Comparison of ENCODE assay signal across 28 mouse cellular contexts in genomic region chr6:5199376-5199905, GRCm38 (mm10). TPM values are rescaled to one million over a fixed set of nuclear protein-coding genes. Genes with fewer than 3 reads are reported as not detected.
DNase-seq lines count a peak whose midpoint lies in the region; ATAC-seq lines count a peak whose summit lies in the region.
"Had no signal": no experiment of that assay in that cellular context is flagged by ENCODE, and none has a peak within 500 bp of the region (broad histone marks: within the 10 kb centered on the region; RNA-seq: fewer than 3 reads in every experiment).

No protein-coding gene starts in this region.

- H3K9me3 ChIP-seq in heart, embryonic 11.5 days (replicated peaks; ENCODE audit: control insufficient read depth, low read length) = no peaks in the 10 kb centered on the region
- H3K9me3 ChIP-seq in liver, embryonic 15.5 days (replicated peaks) = no peaks in the 10 kb centered on the region
- H3K9me3 ChIP-seq: heart, embryonic 12.5 days; intestine, embryonic 15.5 days; midbrain, embryonic 12.5 days; neural tube, embryonic 15.5 days had no signal

- no peak overlapping the region for H3K9ac ChIP-seq in heart, embryonic 11.5 days (ENCODE audit: low read depth, low read length)
- no peak overlapping the region for H3K9ac ChIP-seq in liver, embryonic 15.5 days
- H3K9ac ChIP-seq: forebrain, postnatal 0 days; heart, embryonic 12.5 days; intestine, embryonic 15.5 days; limb, embryonic 13.5 days; midbrain, embryonic 12.5 days; neural tube, embryonic 15.5 days had no signal

- H3K36me3 ChIP-seq in heart, embryonic 11.5 days (ENCODE audit: control insufficient read depth, insufficient read depth, low read length) = no peaks in the 10 kb centered on the region
- no peaks in the 10 kb centered on the region for H3K36me3 ChIP-seq in liver, embryonic 15.5 days (replicated peaks)
- H3K36me3 ChIP-seq: heart, embryonic 12.5 days; hindbrain, embryonic 10.5 days; intestine, embryonic 15.5 days; limb, embryonic 13.5 days; midbrain, embryonic 12.5 days; neural tube, embryonic 15.5 days had no signal

- no peak for ATAC-seq in heart, embryonic 11.5 days (replicated peaks; ENCODE audit: insufficient number of reproducible peaks, low FRiP score, low TSS enrichment)
- ATAC-seq in granulocyte monocyte progenitor cell, adult 5-6 weeks (replicated peaks; ENCODE audit: poor library complexity, severe bottlenecking) = peak; percentile 48; the same call in 1 of the 2 replicates
- no peak for ATAC-seq in liver, embryonic 15.5 days (ENCODE audit: insufficient read depth)
- ATAC-seq: CD4-positive, CD25-positive, alpha-beta regulatory T cell, adult 4 months; forebrain, postnatal 0 days; hindbrain, embryonic 16.5 days; intestine, embryonic 15.5 days had no signal

- no peaks in the 10 kb centered on the region for H3K4me1 ChIP-seq in heart, embryonic 11.5 days (ENCODE audit: control insufficient read depth, insufficient read depth, low read length)
- H3K4me1 ChIP-seq in liver, embryonic 15.5 days (replicated peaks) = peaks cover 9% of the 10 kb centered on the region
- H3K4me1 ChIP-seq: heart, embryonic 12.5 days; hindbrain, embryonic 10.5 days; intestine, embryonic 15.5 days; limb, embryonic 13.5 days; midbrain, embryonic 12.5 days; neural tube, embryonic 15.5 days had no signal

- no peak overlapping the region for H3K4me3 ChIP-seq in heart, embryonic 11.5 days (ENCODE audit: low read depth, low read length)
- H3K4me3 ChIP-seq in liver, embryonic 15.5 days (replicated peaks) = no peak overlapping the region
- H3K4me3 ChIP-seq: heart, embryonic 12.5 days; hindbrain, embryonic 10.5 days; intestine, embryonic 15.5 days; layer of hippocampus, adult 2 months; limb, embryonic 13.5 days; midbrain, embryonic 12.5 days; neural tube, embryonic 15.5 days had no signal

- H3K27me3 ChIP-seq in heart, embryonic 11.5 days (ENCODE audit: control insufficient read depth, insufficient read depth, low read length) = no peaks in the 10 kb centered on the region
- no peaks in the 10 kb centered on the region for H3K27me3 ChIP-seq in liver, embryonic 15.5 days
- H3K27me3 ChIP-seq: intestine, embryonic 15.5 days; limb, embryonic 13.5 days; midbrain, embryonic 12.5 days; neural tube, embryonic 15.5 days had no signal

- H3K4me2 ChIP-seq in heart, embryonic 11.5 days = no peak overlapping the region
- no peak overlapping the region for H3K4me2 ChIP-seq in liver, embryonic 15.5 days
- H3K4me2 ChIP-seq: heart, embryonic 12.5 days; intestine, embryonic 15.5 days; limb, embryonic 13.5 days; midbrain, embryonic 12.5 days; neural tube, embryonic 15.5 days had no signal

- DNase-seq in heart, adult 11 months = peak; percentile 82
- no peak for DNase-seq in left cerebral cortex, adult 8-10 months (ENCODE audit: low spot score in 2 of 2)
- DNase-seq in cerebellum, postnatal 25 days = no peak
- DNase-seq in ovary, postnatal 14 days (ENCODE audit: low spot score) = no peak
- DNase-seq: cerebellum, adult 2 months; cerebellum, postnatal 36 days; forebrain, postnatal 0 days; heart, postnatal 10 days; kidney, adult 8-10 months; kidney, postnatal 14 days; thymus, adult 18-20 months; thymus, postnatal 36 days had no signal

- 76% methylated on average over 8 of the region's 8 CpGs for WGBS in heart, embryonic 11.5 days (ENCODE audit: insufficient replicate concordance)
- 73% methylated on average over 8 of the region's 8 CpGs for WGBS in liver, embryonic 15.5 days (ENCODE audit: insufficient replicate concordance)

- no peak overlapping the region for H3K27ac ChIP-seq in heart, embryonic 11.5 days (ENCODE audit: low read depth, low read length)
- H3K27ac ChIP-seq in liver, embryonic 15.5 days (replicated peaks) = peak overlapping the region; percentile 2; the same call in 1 of the 2 replicates
- H3K27ac ChIP-seq: hindbrain, embryonic 10.5 days; intestine, embryonic 15.5 days; layer of hippocampus, adult 2 months; limb, embryonic 13.5 days; macrophage; midbrain, embryonic 12.5 days; neural tube, embryonic 15.5 days had no signal

RNA-seq across cellular contexts. Expression of gene Pon1, which starts 5.7 kb away (rescaled TPM):
- 0.10 TPM in 1 of 2 replicates, not detected in the other for polyA plus RNA-seq in heart, embryonic 11.5 days (2014; fragmentation: Nextera tagmentation; extraction: Ambion mirVana)
- total RNA-seq in granulocyte monocyte progenitor cell, adult 5-6 weeks (2014; fragmentation: Nextera tagmentation) = not detected in 2 replicates
- total RNA-seq in granulocyte monocyte progenitor cell, adult 5-6 weeks (2017) = not detected in 2 replicates
- polyA plus RNA-seq in liver, embryonic 15.5 days (2015; fragmentation: Nextera tagmentation; extraction: Ambion mirVana) = 6.6 and 8.9 TPM in 2 replicates
- total RNA-seq in left cerebral cortex, adult 8-10 months (2022) = not detected
- total RNA-seq: layer of hippocampus, adult 2 months; layer of hippocampus, postnatal 25 days; left cerebral cortex, postnatal 14 days had no signal
- polyA plus RNA-seq: CD4-positive, CD25-positive, alpha-beta regulatory T cell, adult 4 months; cerebellum, adult 2 months; heart, embryonic 12.5 days; hindbrain, embryonic 10.5 days; intestine, embryonic 15.5 days; limb, embryonic 13.5 days; macrophage; midbrain, embryonic 12.5 days; neural tube, embryonic 15.5 days; small intestine, adult 2 months had no signal

RNA-seq across cellular contexts. Expression of gene Pon3, which starts 56.6 kb away (rescaled TPM):
- 32.0 and 35.2 TPM in 2 replicates for polyA plus RNA-seq in heart, embryonic 11.5 days (2014; fragmentation: Nextera tagmentation; extraction: Ambion mirVana)
- 8.9 and 17.6 TPM in 2 replicates for total RNA-seq in granulocyte monocyte progenitor cell, adult 5-6 weeks (2014; fragmentation: Nextera tagmentation)
- total RNA-seq in granulocyte monocyte progenitor cell, adult 5-6 weeks (2017) = 15.8 and 17.0 TPM in 2 replicates
- polyA plus RNA-seq in liver, embryonic 15.5 days (2015; fragmentation: Nextera tagmentation; extraction: Ambion mirVana) = 20.6 and 23.0 TPM in 2 replicates
- 1 to 10 TPM; 2.2 to 4.9 (median 3.9) TPM for total RNA-seq in left cerebral cortex, adult 8-10 months (2022)
